Mouse (Mus musculus): ENCODE measurements around the gene Adsl.

The Adsl gene

DNA sequence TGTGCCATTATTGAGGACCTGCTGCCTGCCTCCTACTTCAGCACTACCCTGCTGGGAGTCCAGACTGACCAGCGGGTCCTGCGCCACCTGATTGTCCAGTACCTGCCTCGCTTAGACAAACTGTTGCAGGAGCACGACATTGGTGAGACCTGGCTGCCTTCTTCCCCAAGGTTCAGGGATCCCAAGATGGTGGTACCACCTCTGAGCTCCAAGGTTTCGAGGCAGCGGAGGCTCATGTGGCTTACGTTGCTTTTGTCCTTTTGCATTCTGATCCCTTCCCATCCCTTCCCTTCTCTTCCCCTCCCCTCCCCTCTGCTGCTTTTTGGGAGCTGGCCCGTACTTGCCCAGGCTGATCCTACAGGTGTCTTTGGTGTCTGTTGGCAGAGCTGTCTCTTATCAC lies 59.6 kb downstream of the Adsl start:
- DNase-seq (ENCODE audit: low spot score): no peak

GRCm38 (mm10) chr15:81008689-81009123 lies 60.4 kb downstream of the Adsl start:
- no peak for DNase-seq (ENCODE audit: low spot score)

DNA sequence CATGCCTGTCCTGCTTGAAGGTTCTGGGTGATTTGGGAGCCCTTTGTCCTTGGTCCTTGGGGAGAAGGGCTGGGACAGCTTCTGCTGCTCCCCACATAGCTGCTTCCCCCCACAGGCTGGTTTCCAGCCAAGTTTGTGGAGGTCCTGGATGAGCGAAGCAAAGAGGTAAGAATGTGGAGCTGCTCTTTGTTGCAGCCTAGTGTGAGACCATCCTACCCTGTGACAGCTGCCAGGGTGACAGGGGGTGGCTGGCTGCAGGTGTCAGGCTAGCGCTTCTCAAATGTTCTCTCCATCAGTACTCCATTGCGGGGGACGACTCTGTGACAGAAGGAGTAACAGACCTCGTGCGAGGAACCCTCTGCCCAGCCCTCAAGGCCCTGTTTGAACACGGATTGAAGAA lies 61.8 kb downstream of the Adsl start:
- no peak for DNase-seq (ENCODE audit: low spot score)

DNA sequence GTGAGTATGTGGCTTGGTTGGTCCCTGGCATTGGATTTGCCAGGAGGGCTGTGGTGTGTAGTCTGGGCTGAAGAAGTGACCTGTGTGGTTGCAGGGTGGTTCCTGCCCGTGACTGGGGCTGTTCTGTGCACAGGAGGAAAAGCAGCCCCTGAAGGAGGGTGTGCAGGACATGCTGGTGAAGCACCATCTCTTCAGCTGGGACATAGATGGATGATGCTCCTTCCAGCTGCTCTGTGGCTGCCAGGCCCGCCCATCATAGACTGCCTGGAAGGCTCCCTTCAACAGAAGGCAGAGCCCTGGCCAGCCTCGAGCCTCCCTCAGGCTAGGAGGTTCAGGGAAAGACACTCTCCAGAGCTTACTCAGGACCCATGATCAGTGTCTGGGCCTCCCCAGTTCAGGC lies 63.2 kb downstream of the Adsl start:
- DNase-seq (ENCODE audit: low spot score): no peak

GRCm38 (mm10) chr15:81012359-81012758 lies 64.1 kb downstream of the Adsl start:
- DNase-seq (ENCODE audit: low spot score): no peak

GRCm38 (mm10) chr15:81013186-81013585 lies 64.9 kb downstream of the Adsl start:
- no peak for DNase-seq (ENCODE audit: low spot score)

- no peak for DNase-seq (ENCODE audit: low spot score)
Observed at GRCm38 (mm10) chr15:81015068-81015744, 66.9 kb downstream of the Adsl start.

DNA sequence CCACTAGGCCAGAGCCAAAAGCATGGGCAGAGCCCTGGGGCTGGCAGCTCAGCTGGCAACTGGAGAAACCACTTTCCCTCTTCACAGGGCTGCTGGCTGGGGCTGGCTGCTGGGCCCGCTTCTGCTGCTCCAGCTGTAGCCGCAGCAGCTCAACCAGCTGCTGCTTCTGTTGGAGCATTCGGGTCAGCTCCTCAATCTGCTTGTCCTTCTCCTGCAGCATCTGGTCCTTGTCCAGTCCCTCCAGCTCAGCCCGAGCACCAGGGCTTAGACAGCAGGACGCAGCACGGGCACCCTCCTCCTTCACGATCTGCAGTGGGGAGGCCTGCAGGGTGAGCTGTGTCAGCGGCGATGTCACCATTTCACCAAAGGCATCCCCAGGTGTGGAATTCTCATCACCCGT lies 68.2 kb downstream of the Adsl start:
- no peak for DNase-seq (ENCODE audit: low spot score)

- DNase-seq (ENCODE audit: low spot score): no peak
Observed at GRCm38 (mm10) chr15:81017308-81017707, 69.0 kb downstream of the Adsl start.
